ENCODE assay signal across 27 mouse cellular contexts in the genomic region with DNA sequence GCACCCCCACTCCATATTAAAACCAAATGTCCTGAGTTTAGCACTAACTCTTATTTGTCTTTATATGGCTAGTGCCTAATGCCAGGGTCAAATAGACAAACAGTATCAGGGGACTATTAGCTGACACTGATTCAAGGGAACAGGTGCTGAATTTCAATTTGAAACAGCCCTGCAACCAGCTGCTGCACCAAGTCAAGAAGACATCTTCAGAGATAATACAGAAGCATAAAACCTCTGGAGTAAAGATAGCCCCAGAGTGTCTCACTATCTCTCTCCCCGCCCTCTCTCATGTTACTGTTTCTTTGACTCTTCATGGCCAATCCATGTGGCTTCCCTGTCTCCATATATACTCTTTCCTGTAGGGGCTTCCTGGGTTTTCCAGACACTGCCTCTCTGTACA.
DNase-seq lines count a peak whose midpoint lies in the region; ATAC-seq and TF ChIP-seq lines count a peak whose summit lies in the region.
"Had no signal": no experiment of that assay in that cellular context is flagged by ENCODE, and none has a peak within 500 bp of the region (broad histone marks: within the 10 kb centered on the region; RNA-seq: fewer than 3 reads in every experiment).

No protein-coding gene starts in this region.

- H3K4me1 ChIP-seq in bone marrow macrophage, adult 2 months (ENCODE audit: control insufficient read depth, insufficient read depth, low read length) = peaks cover 49% of the 10 kb centered on the region
- no peaks in the 10 kb centered on the region for H3K4me1 ChIP-seq in kidney, embryonic 16.5 days (ENCODE audit: insufficient read depth, low read length)
- H3K4me1 ChIP-seq: embryonic facial prominence, embryonic 13.5 days; embryonic facial prominence, embryonic 15.5 days; forebrain, embryonic 10.5 days; forebrain, embryonic 12.5 days had no signal

- no peak overlapping the region for H3K9ac ChIP-seq in kidney, embryonic 16.5 days (replicated peaks; ENCODE audit: low read length)
- H3K9ac ChIP-seq: embryonic facial prominence, embryonic 13.5 days; embryonic facial prominence, embryonic 15.5 days; forebrain, embryonic 12.5 days had no signal

- no peaks in the 10 kb centered on the region for H3K79me3 ChIP-seq in C2C12 (ENCODE audit: low read depth)

- H3K79me2 ChIP-seq in C2C12 (ENCODE audit: control insufficient read depth, insufficient read depth) = no peaks in the 10 kb centered on the region
- H3K79me2 ChIP-seq in myocyte (ENCODE audit: control insufficient read depth, insufficient read depth) = no peaks in the 10 kb centered on the region

- no peaks in the 10 kb centered on the region for H3K9me3 ChIP-seq in kidney, embryonic 16.5 days (ENCODE audit: low read length)
- H3K9me3 ChIP-seq: embryonic facial prominence, embryonic 13.5 days; embryonic facial prominence, embryonic 15.5 days; forebrain, embryonic 10.5 days; forebrain, embryonic 12.5 days had no signal

- H3K27me3 ChIP-seq in C2C12 (ENCODE audit: control insufficient read depth, insufficient read depth, insufficient read length) (no peaks in the 10 kb centered on the region), myocyte (ENCODE audit: control insufficient read depth, insufficient read depth, insufficient read length) (no peaks in the 10 kb centered on the region)
- no peaks in the 10 kb centered on the region for H3K27me3 ChIP-seq in kidney, embryonic 16.5 days (ENCODE audit: insufficient read depth, low read length)
- H3K27me3 ChIP-seq: embryonic facial prominence, embryonic 13.5 days; embryonic facial prominence, embryonic 15.5 days; forebrain, embryonic 12.5 days; Patski had no signal

- peak overlapping the region; percentile 90; the same call in 1 of the 2 replicates for H3K27ac ChIP-seq in bone marrow macrophage, adult 2 months (ENCODE audit: insufficient read depth, low read depth, low read length)
- H3K27ac ChIP-seq in kidney, embryonic 16.5 days (ENCODE audit: low read length) = no peak overlapping the region
- H3K27ac ChIP-seq: embryonic facial prominence, embryonic 13.5 days; embryonic facial prominence, embryonic 15.5 days; forebrain, embryonic 10.5 days; forebrain, embryonic 12.5 days had no signal

- DNase-seq in thymus, postnatal 14 days = no peak
- no peak for DNase-seq in kidney, adult 9 months
- DNase-seq: adrenal gland, adult 8-10 months; adrenal gland, postnatal 14 days; adrenal gland, postnatal 36 days; B cell, adult 2 months; cerebellum, adult 11 months; cerebellum, adult 18-20 months; cerebellum, adult 8-10 months; cerebellum, adult 9-11 months; cerebellum, postnatal 14 days; cerebellum, postnatal 36 days; embryo, embryonic 11 days had no signal

- peak overlapping the region; percentile 19 for H3K4me2 ChIP-seq in myocyte (ENCODE audit: low read depth)
- no peak overlapping the region for H3K4me2 ChIP-seq in kidney, embryonic 16.5 days (replicated peaks; ENCODE audit: low read depth, low read length)
- H3K4me2 ChIP-seq: embryonic facial prominence, embryonic 13.5 days; embryonic facial prominence, embryonic 15.5 days; forebrain, embryonic 12.5 days had no signal

- WGBS in kidney, embryonic 16.5 days = 96% methylated on average over 1 of the region's 1 CpGs

- peaks cover 7% of the 10 kb centered on the region for H3K36me3 ChIP-seq in C2C12 (ENCODE audit: control insufficient read depth, insufficient read depth)
- peaks cover 25% of the 10 kb centered on the region for H3K36me3 ChIP-seq in myocyte (ENCODE audit: control insufficient read depth, insufficient read depth)
- H3K36me3 ChIP-seq in kidney, embryonic 16.5 days (ENCODE audit: insufficient read depth, low read length) = peaks cover 20% of the 10 kb centered on the region

- TF ChIP-seq POLR2A in bone marrow macrophage, adult 2 months (IDR thresholded peaks at IDR 0.05; ENCODE audit: borderline replicate concordance, low read depth, low read length) = no peak
- no peak for TF ChIP-seq POLR2A in myocyte (IDR thresholded peaks at IDR 0.05; ENCODE audit: insufficient read length, low read depth)

- no peak for TF ChIP-seq CTCF in C2C12 (IDR thresholded peaks at IDR 0.05; ENCODE audit: control insufficient read depth, insufficient read depth, insufficient read length)
- no peak for TF ChIP-seq CTCF in bone marrow macrophage, adult 2 months (IDR thresholded peaks at IDR 0.05; ENCODE audit: low read depth, low read length)

- H3ac ChIP-seq in C2C12 (ENCODE audit: control insufficient read depth, insufficient read length, low read depth) = no peak overlapping the region
- H3ac ChIP-seq in myocyte (ENCODE audit: control insufficient read depth, insufficient read length) = no peak overlapping the region

- H3K4me3 ChIP-seq in C2C12 (ENCODE audit: insufficient read depth, poor library complexity, severe bottlenecking) (no peak overlapping the region), myocyte (no peak overlapping the region)
- no peak overlapping the region for H3K4me3 ChIP-seq in bone marrow macrophage, adult 2 months (ENCODE audit: insufficient read depth, low read length)
- no peak overlapping the region for H3K4me3 ChIP-seq in kidney, embryonic 16.5 days (ENCODE audit: low read length)
- H3K4me3 ChIP-seq: embryonic facial prominence, embryonic 13.5 days; embryonic facial prominence, embryonic 15.5 days; erythroblast, embryonic 14.5 days; forebrain, embryonic 10.5 days; forebrain, embryonic 12.5 days had no signal

- 0 out of 2 replicates have a peak, but pooled peaks have one; percentile 36 for ATAC-seq in megakaryocyte progenitor cell, adult 5-6 weeks (replicated peaks; ENCODE audit: poor library complexity)
- no peak for ATAC-seq in kidney, embryonic 16.5 days (ENCODE audit: low FRiP score, low TSS enrichment)
- ATAC-seq: activated CD4-positive, CD25-positive, alpha-beta regulatory T cell, adult 4 months; forebrain, embryonic 14.5 days; forebrain, embryonic 16.5 days; Patski had no signal

TF ChIP-seq in C2C12, 6 proteins besides CTCF, POLR2A, EP300 and RAD21:
- TF ChIP-seq MYOD1 (IDR thresholded peaks at IDR 0.05; ENCODE audit: control insufficient read depth, insufficient read length, low read depth) (peak; percentile 77), MYOG (IDR thresholded peaks at IDR 0.05; ENCODE audit: control insufficient read depth, extremely low read depth, insufficient read length) (no peak)
TF ChIP-seq in C2C12: peak in this region for 1.

TF ChIP-seq in myocyte, 11 proteins besides CTCF, POLR2A, EP300 and RAD21:
- TF ChIP-seq SRF (IDR thresholded peaks at IDR 0.05; ENCODE audit: control insufficient read depth, insufficient read length, low read depth) (no peak), MYOD1 (IDR thresholded peaks at IDR 0.05; ENCODE audit: control insufficient read depth in 1 of 3, insufficient read length in 2 of 3, low read depth in 2 of 3) (peak; percentile 81 to 90 (median 86)), CEBPB (IDR thresholded peaks at IDR 0.05; ENCODE audit: insufficient read depth, poor library complexity, severe bottlenecking) (no peak), TCF3 (IDR thresholded peaks at IDR 0.05; ENCODE audit: insufficient read length, low read depth) (no peak), E2F4 (IDR thresholded peaks at IDR 0.05; ENCODE audit: insufficient read depth) (no peak), MAX (IDR thresholded peaks at IDR 0.05; ENCODE audit: low read depth) (no peak)
